Mouse (Mus musculus) cerebellum, adult 2 months (tissue): ENCODE data around the gene Rps15a.

Source experiments
- CTCF ChIP-seq: fragments of 200-500 bp; IDR thresholded peaks from 2 replicates; pipeline ENCODE4 v1.5.1; 2011; ENCODE audit warnings: low read depth, mild to moderate bottlenecking, control low read depth, low read length, moderate library complexity, borderline replicate concordance; ENCODE audit not compliant: insufficient read depth
- POLR2A ChIP-seq: fragments of 200-500 bp; IDR thresholded peaks from 2 replicates; pipeline ENCODE4 v1.6.1; 2011; ENCODE audit warnings: low read length, control low read depth, borderline replicate concordance; ENCODE audit not compliant: insufficient read depth

DNA sequence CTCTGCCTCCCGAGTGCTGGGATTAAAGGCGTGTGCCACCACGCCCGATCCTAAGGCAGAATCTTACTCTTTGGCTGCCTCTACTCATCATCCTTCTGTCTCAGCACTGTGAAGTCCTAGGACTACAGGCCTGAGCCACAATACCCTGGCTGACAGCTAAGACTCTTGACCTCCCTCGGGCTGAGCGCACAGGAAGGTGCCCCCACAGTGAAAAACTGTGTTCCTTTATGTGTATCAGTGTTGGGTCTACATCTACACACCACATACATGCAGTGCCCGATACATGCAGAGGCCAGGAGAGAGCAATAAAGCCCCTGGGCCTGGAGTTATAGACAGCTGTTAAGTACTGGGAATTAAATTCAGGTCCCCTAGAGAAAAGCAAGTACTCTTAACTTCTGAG is 6.2 kb upstream of the Rps15a start:
- TF ChIP-seq CTCF (no peak), POLR2A (no peak)
